Mouse (Mus musculus) c-Kit-positive CD71-positive TER-119-positive erythroid progenitor cells, embryonic 14.5 days (primary cell): Measurements from ENCODE around the gene Impdh2.

Experiments
- DNase-seq: peaks from one replicate; pipeline ENCODE4 v3.0.0-alpha.2; 2013; ENCODE audit warnings: low spot score

Gene Impdh2

GRCm38 (mm10) chr9:108569381-108570206 lies 9.5 kb downstream of the Impdh2 start, which contains the start of gene Dalrd3:
TSS of gene Dalrd3 (plus strand) at chr9:108569886.
- DNase-seq = peak; percentile 91

- DNase-seq = peak; percentile 84
These were observed 10.3 kb downstream of the Impdh2 start for GRCm38 (mm10) chr9:108570207-108570896.

GRCm38 (mm10) chr9:108571401-108571973 lies 11.4 kb downstream of the Impdh2 start:
- DNase-seq = no peak

GRCm38 (mm10) chr9:108572321-108572720 lies 12.2 kb downstream of the Impdh2 start:
- DNase-seq = no peak

GRCm38 (mm10) chr9:108573774-108574690 lies 13.9 kb downstream of the Impdh2 start:
- DNase-seq = no peak

- DNase-seq = no peak
These were observed 14.8 kb downstream of the Impdh2 start for GRCm38 (mm10) chr9:108574921-108575320.

- no peak for DNase-seq
These were observed 15.5 kb downstream of the Impdh2 start for GRCm38 (mm10) chr9:108575321-108576297.

GRCm38 (mm10) chr9:108577025-108577424 lies 16.9 kb downstream of the Impdh2 start:
- no peak for DNase-seq

- no peak for DNase-seq
These were observed 18.0 kb downstream of the Impdh2 start for GRCm38 (mm10) chr9:108577934-108578544.

GRCm38 (mm10) chr9:108578545-108579343 lies 18.7 kb downstream of the Impdh2 start, which contains the start of gene Wdr6:
TSS of gene Wdr6 (minus strand) at chr9:108578739.
- DNase-seq = peak; percentile 77

- no peak for DNase-seq
These were observed 19.2 kb downstream of the Impdh2 start for GRCm38 (mm10) chr9:108579344-108579690.

- no peak for DNase-seq
These were observed 27.6 kb downstream of the Impdh2 start for GRCm38 (mm10) chr9:108587571-108588180.

- no peak for DNase-seq
These were observed 29.1 kb downstream of the Impdh2 start for GRCm38 (mm10) chr9:108589229-108589628.

- DNase-seq = no peak
These were observed 31.4 kb downstream of the Impdh2 start for GRCm38 (mm10) chr9:108591462-108591861.

- no peak for DNase-seq
These were observed 34.3 kb downstream of the Impdh2 start for GRCm38 (mm10) chr9:108594354-108594753.

- DNase-seq = no peak
These were observed 37.1 kb downstream of the Impdh2 start, which contains the start of gene P4htm for GRCm38 (mm10) chr9:108596998-108597764. TSS of gene P4htm (minus strand) at chr9:108597667.

- DNase-seq = no peak
These were observed 39.0 kb downstream of the Impdh2 start for GRCm38 (mm10) chr9:108599021-108599566.

GRCm38 (mm10) chr9:108600011-108600410 lies 39.9 kb downstream of the Impdh2 start:
- DNase-seq = no peak
